Comparison of ENCODE assay signal across 8 mouse cellular contexts in genomic region chr11:83191134-83191893, GRCm38 (mm10). TPM values are rescaled to one million over a fixed set of nuclear protein-coding genes. Genes with fewer than 3 reads are reported as not detected.
DNase-seq lines count a peak whose midpoint lies in the region; ATAC-seq lines count a peak whose summit lies in the region.

Gene Slfn3 (plus strand): TSS chr11:83191330.

- no peaks in the 10 kb centered on the region for H3K36me3 ChIP-seq in embryonic facial prominence, embryonic 14.5 days (ENCODE audit: control insufficient read depth, insufficient read depth, low read length)
- no peaks in the 10 kb centered on the region for H3K36me3 ChIP-seq in intestine, embryonic 16.5 days (ENCODE audit: control insufficient read depth, insufficient read depth, low read length)
- no peaks in the 10 kb centered on the region for H3K36me3 ChIP-seq in lung, embryonic 16.5 days (ENCODE audit: control insufficient read depth, insufficient read depth, low read length)
- no peaks in the 10 kb centered on the region for H3K36me3 ChIP-seq in stomach, embryonic 16.5 days (ENCODE audit: control insufficient read depth, insufficient read depth, low read length)
- H3K36me3 ChIP-seq in neural tube, embryonic 15.5 days, result no peaks in the 10 kb centered on the region

- DNase-seq in urinary bladder, postnatal 36 days (ENCODE audit: low spot score in 2 of 2), result peak; percentile 9 to 20
- DNase-seq in urinary bladder, adult 2 months (ENCODE audit: low spot score), result no peak
- DNase-seq in embryonic facial prominence, embryonic 14.5 days (ENCODE audit: low spot score), result peak; percentile 23
- DNase-seq in right cerebral cortex, postnatal 36 days (ENCODE audit: low spot score in 2 of 2), result no peak

- no peaks in the 10 kb centered on the region for H3K27me3 ChIP-seq in embryonic facial prominence, embryonic 14.5 days (replicated peaks; ENCODE audit: control insufficient read depth, insufficient read depth, low read length)
- no peaks in the 10 kb centered on the region for H3K27me3 ChIP-seq in intestine, embryonic 16.5 days (replicated peaks; ENCODE audit: control insufficient read depth, insufficient read depth, low read length)
- no peaks in the 10 kb centered on the region for H3K27me3 ChIP-seq in lung, embryonic 16.5 days (ENCODE audit: control insufficient read depth, insufficient read depth, low read depth, low read length)
- H3K27me3 ChIP-seq in stomach, embryonic 16.5 days (ENCODE audit: control insufficient read depth, insufficient read depth, low read length), result no peaks in the 10 kb centered on the region
- H3K27me3 ChIP-seq in neural tube, embryonic 15.5 days (replicated peaks), result no peaks in the 10 kb centered on the region

- peak within 1 kb of the TSS; percentile 28 for H3K4me3 ChIP-seq in embryonic facial prominence, embryonic 14.5 days (ENCODE audit: low read depth, low read length)
- peak within 1 kb of the TSS; percentile 5; the same call in 1 of the 2 replicates for H3K4me3 ChIP-seq in intestine, embryonic 16.5 days (ENCODE audit: low read length)
- peak within 1 kb of the TSS; percentile 38 for H3K4me3 ChIP-seq in lung, embryonic 16.5 days (ENCODE audit: low read length)
- H3K4me3 ChIP-seq in stomach, embryonic 16.5 days (replicated peaks; ENCODE audit: low read length), result peak within 1 kb of the TSS; percentile 12; the same call in 1 of the 2 replicates
- H3K4me3 ChIP-seq in neural tube, embryonic 15.5 days (replicated peaks), result no peak within 1 kb of the TSS

- H3K4me2 ChIP-seq in embryonic facial prominence, embryonic 14.5 days (ENCODE audit: low read depth, low read length), result peak within 1 kb of the TSS; percentile 38
- 0 out of 2 replicates have a peak within 1 kb of the TSS, but pooled peaks have one; percentile 11 for H3K4me2 ChIP-seq in intestine, embryonic 16.5 days (ENCODE audit: low read depth, low read length)
- peak within 1 kb of the TSS; percentile 34 for H3K4me2 ChIP-seq in lung, embryonic 16.5 days (ENCODE audit: low read depth, low read length)
- H3K4me2 ChIP-seq in stomach, embryonic 16.5 days (ENCODE audit: low read depth, low read length), result 0 out of 2 replicates have a peak within 1 kb of the TSS, but pooled peaks have one; percentile 21
- H3K4me2 ChIP-seq in neural tube, embryonic 15.5 days, result no peak within 1 kb of the TSS

- WGBS in embryonic facial prominence, embryonic 14.5 days, result 48% methylated on average over 12 of the region's 12 CpGs
- WGBS in intestine, embryonic 16.5 days, result 73% methylated on average over 12 of the region's 12 CpGs
- 66% methylated on average over 12 of the region's 12 CpGs for whole genome bisulfite sequencing in lung, embryonic 16.5 days
- 71% methylated on average over 12 of the region's 12 CpGs for WGBS in stomach, embryonic 16.5 days
- WGBS in neural tube, embryonic 15.5 days, result 82% methylated on average over 12 of the region's 12 CpGs

- H3K9ac ChIP-seq in embryonic facial prominence, embryonic 14.5 days (ENCODE audit: low read depth, low read length), result no peak within 1 kb of the TSS; the same call in 1 of the 2 replicates
- no peak within 1 kb of the TSS for H3K9ac ChIP-seq in intestine, embryonic 16.5 days (ENCODE audit: low read depth, low read length)
- H3K9ac ChIP-seq in lung, embryonic 16.5 days (ENCODE audit: low read length), result peak within 1 kb of the TSS; percentile 20; the same call in 1 of the 2 replicates
- H3K9ac ChIP-seq in stomach, embryonic 16.5 days (ENCODE audit: low read length), result no peak within 1 kb of the TSS
- H3K9ac ChIP-seq in neural tube, embryonic 15.5 days (replicated peaks), result no peak within 1 kb of the TSS

- H3K27ac ChIP-seq in embryonic facial prominence, embryonic 14.5 days (replicated peaks; ENCODE audit: low read depth, low read length), result no peak within 1 kb of the TSS
- H3K27ac ChIP-seq in intestine, embryonic 16.5 days (ENCODE audit: low read length), result no peak within 1 kb of the TSS
- no peak within 1 kb of the TSS for H3K27ac ChIP-seq in lung, embryonic 16.5 days (ENCODE audit: low read length)
- no peak within 1 kb of the TSS for H3K27ac ChIP-seq in stomach, embryonic 16.5 days (ENCODE audit: low read length)
- H3K27ac ChIP-seq in neural tube, embryonic 15.5 days (replicated peaks), result no peak within 1 kb of the TSS

- ATAC-seq in embryonic facial prominence, embryonic 14.5 days (ENCODE audit: low read depth), result no peak
- ATAC-seq in intestine, embryonic 16.5 days, result no peak
- ATAC-seq in lung, embryonic 16.5 days (ENCODE audit: low read depth), result no peak
- ATAC-seq in stomach, embryonic 16.5 days (ENCODE audit: insufficient read depth, low FRiP score), result no peak
- no peak for ATAC-seq in neural tube, embryonic 15.5 days (ENCODE audit: low FRiP score)

- no peaks in the 10 kb centered on the region for H3K4me1 ChIP-seq in embryonic facial prominence, embryonic 14.5 days (ENCODE audit: control insufficient read depth, insufficient read depth, low read length)
- no peaks in the 10 kb centered on the region for H3K4me1 ChIP-seq in intestine, embryonic 16.5 days (ENCODE audit: control insufficient read depth, insufficient read depth, low read length)
- H3K4me1 ChIP-seq in lung, embryonic 16.5 days (replicated peaks; ENCODE audit: control insufficient read depth, insufficient read depth, low read length), result no peaks in the 10 kb centered on the region
- H3K4me1 ChIP-seq in stomach, embryonic 16.5 days (ENCODE audit: control insufficient read depth, insufficient read depth, low read length), result no peaks in the 10 kb centered on the region
- no peaks in the 10 kb centered on the region for H3K4me1 ChIP-seq in neural tube, embryonic 15.5 days

- H3K9me3 ChIP-seq in embryonic facial prominence, embryonic 14.5 days (ENCODE audit: control insufficient read depth, low read length), result no peaks in the 10 kb centered on the region
- H3K9me3 ChIP-seq in intestine, embryonic 16.5 days (ENCODE audit: control insufficient read depth, low read length), result no peaks in the 10 kb centered on the region
- no peaks in the 10 kb centered on the region for H3K9me3 ChIP-seq in lung, embryonic 16.5 days (ENCODE audit: control insufficient read depth, low read length)
- H3K9me3 ChIP-seq in stomach, embryonic 16.5 days (replicated peaks; ENCODE audit: control insufficient read depth, low read length), result no peaks in the 10 kb centered on the region
- no peaks in the 10 kb centered on the region for H3K9me3 ChIP-seq in neural tube, embryonic 15.5 days (replicated peaks)

RNA-seq across cellular contexts. Expression of gene Slfn3, which starts in this region (rescaled TPM):
- 1.5 and 2.0 TPM in 2 replicates for polyA plus RNA-seq in urinary bladder, adult 2 months (2012; rRNA removed)
- polyA plus RNA-seq in embryonic facial prominence, embryonic 14.5 days (2014; fragmentation: Nextera tagmentation; extraction: Ambion mirVana), result 1.7 TPM in 2 replicates
- 0.72 and 0.95 TPM in 2 replicates for polyA plus RNA-seq in intestine, embryonic 16.5 days (2015; fragmentation: Nextera tagmentation; extraction: Ambion mirVana)
- 1.1 and 1.2 TPM in 2 replicates for polyA plus RNA-seq in lung, embryonic 16.5 days (2015; fragmentation: Nextera tagmentation; extraction: Ambion mirVana)
- 0.80 and 1.0 TPM in 2 replicates for polyA plus RNA-seq in stomach, embryonic 16.5 days (2015; fragmentation: Nextera tagmentation; extraction: Ambion mirVana)
- 0.17 and 1.1 TPM in 2 replicates for polyA plus RNA-seq in neural tube, embryonic 15.5 days (2015; fragmentation: Nextera tagmentation; extraction: Ambion mirVana)

Comparison
In these comparisons a context has a peak if more than half of its experiments do, and no peak if none do; other contexts are left out.
1. DNase-seq: peak in urinary bladder, postnatal 36 days (2 of 2) and embryonic facial prominence, embryonic 14.5 days (single experiment); none in urinary bladder, adult 2 months (single experiment) and right cerebral cortex, postnatal 36 days (0 of 2).